Mouse (Mus musculus) hindbrain, embryonic 16.5 days (tissue): ENCODE measurements around the gene Kcnk7. TPM values are rescaled to one million over a fixed set of nuclear protein-coding genes. Genes with fewer than 3 reads are reported as not detected.
A peak's percentile ranks its signal among the peaks of the same experiment; 100 is the strongest.

Source experiments
- ATAC-seq: fragments of 200-750 bp; cut with Nextera tagmentation; 2 replicates; pipeline ENCODE4 v1.8.0; 2017; ENCODE audit warnings: moderate TSS enrichment, moderate library complexity
- H3K27ac ChIP-seq: fragments of 300-500 bp; sonication (generic); 2 replicates; pipeline ENCODE4 v1.5.1; 2014; ENCODE audit warnings: low read depth, mild to moderate bottlenecking, control low read depth, low read length, moderate library complexity
- H3K27me3 ChIP-seq: fragments of 300-500 bp; sonication (generic); replicated peaks from 2 replicates; pipeline ENCODE4 v1.6.1; 2014; ENCODE audit warnings: low read length; ENCODE audit not compliant: control insufficient read depth, insufficient read depth
- H3K36me3 ChIP-seq: fragments of 300-500 bp; sonication (generic); 2 replicates; pipeline ENCODE4 v1.6.1; 2014; ENCODE audit warnings: mild to moderate bottlenecking, low read length, moderate library complexity, mixed read lengths; ENCODE audit not compliant: control insufficient read depth, insufficient read depth
- H3K4me1 ChIP-seq: fragments of 300-500 bp; sonication (generic); 2 replicates; pipeline ENCODE4 v1.6.1; 2014; ENCODE audit warnings: low read depth, low read length; ENCODE audit not compliant: control insufficient read depth, insufficient read depth
- H3K4me2 ChIP-seq: fragments of 300-500 bp; sonication (generic); 2 replicates; pipeline ENCODE4 v1.6.1; 2014; ENCODE audit warnings: mild to moderate bottlenecking, low read length, control low read depth, moderate library complexity
- H3K4me3 ChIP-seq: fragments of 300-500 bp; sonication (generic); 2 replicates; pipeline ENCODE4 v1.5.1; 2014; ENCODE audit warnings: mild to moderate bottlenecking, low read length, control low read depth, moderate library complexity
- H3K9ac ChIP-seq: fragments of 300-500 bp; sonication (generic); 2 replicates; pipeline ENCODE4 v1.6.1; 2014; ENCODE audit warnings: low read depth, mild to moderate bottlenecking, control low read depth, low read length, moderate library complexity
- H3K9me3 ChIP-seq: fragments of 300-500 bp; sonication (generic); 2 replicates; pipeline ENCODE4 v1.6.1; 2014; ENCODE audit warnings: mild to moderate bottlenecking, low read length, moderate library complexity; ENCODE audit not compliant: control insufficient read depth
- WGBS: fragments of 180-500 bp; shearing (Covaris S2); extraction: QIAGEN DNeasy Blood & Tissue Kit; methylation state at CpG from one replicate; pipeline ENCODE4 v1.1.7; 2014; 5-methylcytosine and 5-hydroxymethylcytosine counted together
- polyA plus RNA-seq: library from polyadenylated mRNA; unstranded; fragments of >200 nt; fragmentation: Nextera tagmentation; extraction: Ambion mirVana; gene quantifications from 2 replicates; pipeline ENCODE4 v1.2.1, GENCODE M21; 2015

Kcnk7 gene
- polyA plus RNA-seq: not detected in 2 replicates

GRCm38 (mm10) chr19:5704163-5704800 lies at the start of gene Kcnk7:
Kcnk7 (plus strand) TSS chr19:5704367.
- 0 out of 2 replicates have a peak, but pooled peaks have one; percentile 13 for ATAC-seq
- no peak within 1 kb of the TSS for H3K4me2 ChIP-seq
- H3K27ac ChIP-seq: peak within 1 kb of the TSS; percentile 30; the same call in 1 of the 2 replicates
- no peak within 1 kb of the TSS for H3K9ac ChIP-seq
- no peaks in the 10 kb centered on the region; the same call in 1 of the 2 replicates for H3K4me1 ChIP-seq
- 73% methylated on average over 17 of the region's 17 CpGs for WGBS
- no peak within 1 kb of the TSS for H3K4me3 ChIP-seq
- no peaks in the 10 kb centered on the region for H3K9me3 ChIP-seq
- H3K27me3 ChIP-seq: no peaks in the 10 kb centered on the region
- peaks cover 29% of the 10 kb centered on the region for H3K36me3 ChIP-seq

DNA sequence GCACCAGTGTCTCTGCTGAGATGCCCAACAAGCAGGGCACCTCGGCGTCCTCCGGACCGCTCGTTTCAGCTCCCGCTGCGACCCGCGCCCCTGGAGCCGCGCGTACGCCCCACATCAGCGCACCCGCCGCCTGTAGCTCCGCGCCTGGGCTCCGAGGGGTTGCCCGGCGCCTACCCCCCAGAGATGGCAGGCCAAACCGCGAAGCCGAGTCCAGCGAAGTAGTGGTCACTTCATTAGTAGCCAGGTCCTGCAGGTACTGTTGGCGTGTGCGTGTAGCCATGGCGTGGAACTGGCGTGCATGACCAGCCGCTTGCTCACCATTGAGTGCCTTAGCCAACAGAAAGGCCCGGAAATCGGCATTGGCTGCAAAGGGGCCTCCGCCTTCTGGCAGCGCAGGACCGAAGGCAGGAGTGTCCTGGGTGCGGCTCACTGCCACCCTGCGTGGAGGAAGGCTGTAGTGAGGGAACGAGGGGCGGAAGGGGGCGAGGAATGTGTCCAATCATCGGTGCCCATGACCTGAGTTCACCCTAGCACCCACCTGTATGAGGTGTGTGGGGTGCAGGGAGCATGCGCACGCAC lies 49.4 kb upstream of the Kcnk7 start:
- Histone ChIP-seq H3K27ac (no peak overlapping the region), H3K4me2 (peak overlapping the region; percentile 79), H3K27me3 (peaks cover 23% of the 10 kb centered on the region), H3K9ac (peak overlapping the region; percentile 58), H3K9me3 (no peaks in the 10 kb centered on the region), H3K4me1 (peaks cover 11% of the 10 kb centered on the region), H3K4me3 (peak overlapping the region; percentile 49), H3K36me3 (no peaks in the 10 kb centered on the region)
- peak; percentile 34; the same call in 1 of the 2 replicates for ATAC-seq
- 12% methylated on average over 43 of the region's 43 CpGs for whole genome bisulfite sequencing

DNA sequence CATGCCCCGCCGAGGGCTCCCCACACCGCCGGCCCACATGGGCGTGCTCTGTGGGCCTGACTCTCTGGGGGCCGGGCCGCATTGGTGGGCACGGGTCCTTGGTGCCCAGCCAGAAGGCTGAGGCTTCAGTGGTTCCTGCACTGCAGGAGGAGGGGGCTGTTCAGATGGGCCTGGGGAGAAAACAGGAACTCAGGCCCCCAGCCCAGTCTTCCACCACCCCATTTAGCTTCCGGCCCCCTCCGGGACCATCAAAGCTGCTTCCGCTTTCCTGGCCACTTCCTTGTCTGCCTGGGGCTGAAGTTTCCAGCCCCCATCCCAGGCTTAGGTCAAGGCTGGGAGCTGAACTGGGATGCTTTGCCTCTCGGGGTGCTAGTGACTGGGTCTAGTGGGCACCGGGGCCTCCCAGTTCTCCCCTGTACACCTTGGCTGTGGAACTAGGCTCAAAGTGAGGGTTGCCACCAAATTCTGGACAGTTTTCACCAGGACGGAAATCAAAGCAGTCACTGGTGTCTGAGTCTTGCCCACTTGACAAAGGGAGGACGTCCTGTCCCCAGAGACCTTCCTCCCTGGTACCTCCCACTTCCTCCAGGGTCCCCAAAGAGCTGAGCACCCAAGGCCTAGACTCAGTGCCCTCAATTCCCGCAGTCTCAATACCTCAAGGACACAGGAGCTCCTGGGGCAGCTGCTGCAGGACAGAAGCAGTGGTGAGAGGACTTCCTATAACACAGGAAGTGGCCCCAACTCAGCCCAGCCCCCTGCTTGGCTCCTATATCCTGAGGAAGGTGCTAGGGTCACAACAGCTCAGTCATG lies 43.0 kb upstream of the Kcnk7 start:
- no peak for ATAC-seq
- H3K9me3 ChIP-seq: no peaks in the 10 kb centered on the region
- H3K4me2 ChIP-seq: peak overlapping the region; percentile 19
- peaks cover 6% of the 10 kb centered on the region for H3K4me1 ChIP-seq
- H3K27ac ChIP-seq: no peak overlapping the region; the same call in 1 of the 2 replicates
- 90% methylated on average over 15 of the region's 16 CpGs for WGBS
- no peak overlapping the region for H3K4me3 ChIP-seq
- H3K9ac ChIP-seq: peak overlapping the region; percentile 27; the same call in 1 of the 2 replicates
- H3K36me3 ChIP-seq: peaks cover 15% of the 10 kb centered on the region
- H3K27me3 ChIP-seq: 0 out of 2 replicates have a peak, but pooled peaks cover 1% of the 10 kb centered on the region

DNA sequence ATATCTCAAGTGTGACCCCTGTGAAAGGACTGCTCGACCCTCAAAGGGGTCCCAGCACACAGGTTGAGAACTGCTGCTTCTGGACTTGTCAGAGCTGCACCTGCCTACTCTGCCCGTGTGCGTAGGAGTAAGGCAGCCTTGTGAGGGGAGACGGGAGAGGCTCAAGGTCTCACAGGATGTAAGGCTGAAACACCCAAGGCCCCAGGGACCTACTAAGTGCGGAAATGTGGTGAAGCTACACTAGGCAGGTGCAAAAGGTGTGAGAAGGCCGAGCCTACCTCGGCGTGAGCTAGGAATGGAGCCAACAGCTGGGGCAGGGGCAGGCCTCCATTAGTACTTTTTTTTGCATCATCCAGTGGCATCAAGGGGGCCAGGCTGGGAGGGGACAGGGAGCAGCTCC lies 41.9 kb upstream of the Kcnk7 start:
- Histone ChIP-seq H3K4me2 (peak overlapping the region; percentile 49), H3K27me3 (no peaks in the 10 kb centered on the region), H3K4me1 (peaks cover 6% of the 10 kb centered on the region), H3K4me3 (peak overlapping the region; percentile 35), H3K9me3 (no peaks in the 10 kb centered on the region), H3K27ac (peak overlapping the region; percentile 30; the same call in 1 of the 2 replicates), H3K36me3 (peaks cover 19% of the 10 kb centered on the region), H3K9ac (0 out of 2 replicates have a peak overlapping the region, but pooled peaks have one; percentile 5)
- WGBS: 80% methylated on average over 8 of the region's 8 CpGs
- no peak for ATAC-seq

DNA sequence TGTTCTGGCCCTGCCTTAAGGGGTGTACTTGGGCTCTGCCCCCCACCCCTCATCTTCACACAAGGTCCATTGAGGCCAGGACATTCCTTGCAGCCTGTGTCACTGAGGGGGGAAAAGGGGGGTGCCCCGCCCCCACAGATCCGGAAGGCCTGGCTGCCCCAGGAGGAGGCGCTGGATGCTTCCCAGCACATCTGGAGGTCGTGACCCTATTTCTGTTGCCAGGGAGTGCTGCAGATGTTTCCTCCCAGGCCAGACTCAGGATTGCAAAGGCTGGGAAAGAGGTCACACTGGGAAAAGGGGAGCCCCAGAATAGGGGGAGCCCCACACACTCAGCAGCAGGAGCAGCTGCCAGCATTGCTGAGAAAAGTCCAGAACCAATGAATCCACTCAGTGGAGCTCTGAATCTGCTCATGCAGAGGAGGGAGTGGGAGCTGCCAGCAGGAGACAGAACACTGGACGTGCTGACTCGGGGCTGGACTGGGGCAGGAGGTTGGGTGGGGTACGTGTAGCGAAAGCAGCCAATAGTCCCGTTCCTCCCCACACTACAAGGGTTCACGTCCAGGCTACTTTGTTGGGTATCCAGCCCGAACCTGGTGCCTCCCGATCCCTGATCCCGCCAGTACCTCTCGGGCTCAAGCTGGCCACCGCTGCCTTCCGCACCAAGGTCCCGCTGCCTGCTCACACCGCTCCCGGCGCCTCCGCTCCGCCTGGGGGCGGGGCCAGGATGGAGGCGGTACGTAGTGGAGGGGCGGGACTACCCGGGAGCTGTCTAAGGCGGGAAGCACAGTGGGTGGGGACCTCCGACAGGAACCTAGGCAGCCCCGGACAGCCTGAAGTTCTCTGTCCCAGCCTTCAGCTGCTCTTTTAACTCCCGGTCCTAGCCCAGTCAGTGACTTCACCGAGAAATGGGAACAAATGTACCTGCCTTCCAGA lies 40.9 kb upstream of the Kcnk7 start, which contains the start of gene Sipa1:
Gene Sipa1, minus strand, starts transcription at position 727 of the 933 bp plus-strand sequence.
- Histone ChIP-seq H3K27me3 (no peaks in the 10 kb centered on the region), H3K4me2 (peak within 1 kb of the TSS; percentile 49), H3K27ac (peak within 1 kb of the TSS; percentile 30), H3K36me3 (peaks cover 22% of the 10 kb centered on the region), H3K9ac (peak within 1 kb of the TSS; percentile 53), H3K9me3 (no peaks in the 10 kb centered on the region), H3K4me1 (peaks cover 6% of the 10 kb centered on the region), H3K4me3 (peak within 1 kb of the TSS; percentile 35)
- 4% methylated on average over 31 of the region's 32 CpGs for WGBS
- ATAC-seq: peak; percentile 86

GRCm38 (mm10) chr19:5664669-5665257 lies 39.4 kb upstream of the Kcnk7 start:
- WGBS: 87% methylated on average over 10 of the region's 10 CpGs
- no peaks in the 10 kb centered on the region for H3K27me3 ChIP-seq
- no peak for ATAC-seq
- H3K4me2 ChIP-seq: no peak overlapping the region
- no peak overlapping the region for H3K4me3 ChIP-seq
- peaks cover 29% of the 10 kb centered on the region for H3K36me3 ChIP-seq
- no peaks in the 10 kb centered on the region for H3K9me3 ChIP-seq
- H3K9ac ChIP-seq: no peak overlapping the region
- no peak overlapping the region for H3K27ac ChIP-seq
- peaks cover 6% of the 10 kb centered on the region for H3K4me1 ChIP-seq

DNA sequence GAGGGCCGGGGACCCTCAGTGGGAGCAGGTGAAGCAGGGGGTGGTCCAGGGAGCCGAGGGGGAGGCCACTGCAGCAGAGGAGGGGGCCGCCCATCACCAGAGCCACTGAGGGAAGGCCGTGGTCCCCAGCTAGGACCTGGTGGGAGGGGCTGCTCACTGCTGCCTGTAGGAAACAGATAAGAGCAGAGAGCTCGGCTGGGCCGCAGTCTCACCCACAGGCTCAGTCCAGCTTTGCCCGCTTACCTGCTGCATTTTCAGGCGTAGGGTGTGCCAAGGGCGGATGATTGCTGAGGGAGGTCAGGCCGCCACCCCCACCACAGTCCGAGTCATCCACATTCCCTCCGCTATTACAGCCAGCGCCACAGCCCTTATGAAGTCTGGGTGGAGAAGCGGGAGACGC lies 38.7 kb upstream of the Kcnk7 start:
- Histone ChIP-seq H3K36me3 (peaks cover 34% of the 10 kb centered on the region), H3K27me3 (no peaks in the 10 kb centered on the region), H3K4me3 (no peak overlapping the region), H3K9me3 (no peaks in the 10 kb centered on the region), H3K27ac (no peak overlapping the region), H3K4me2 (no peak overlapping the region), H3K4me1 (peaks cover 6% of the 10 kb centered on the region), H3K9ac (no peak overlapping the region)
- WGBS: 90% methylated on average over 15 of the region's 15 CpGs
- ATAC-seq: no peak

GRCm38 (mm10) chr19:5666386-5666785 lies 37.8 kb upstream of the Kcnk7 start:
- Histone ChIP-seq H3K27ac (no peak overlapping the region), H3K4me3 (no peak overlapping the region), H3K36me3 (peaks cover 34% of the 10 kb centered on the region), H3K4me1 (peaks cover 6% of the 10 kb centered on the region), H3K9me3 (no peaks in the 10 kb centered on the region), H3K27me3 (no peaks in the 10 kb centered on the region), H3K9ac (no peak overlapping the region), H3K4me2 (no peak overlapping the region)
- 88% methylated on average over 18 of the region's 18 CpGs for WGBS
- no peak for ATAC-seq
